Mouse (Mus musculus) frontal cortex, postnatal 14 days (tissue): ENCODE data around the gene Map1lc3a.

Source experiments
- DNase-seq, 2 experiments: peaks; one replicate each; pipeline ENCODE4 v3.0.0; 2022; ENCODE audit warnings: low spot score in 2 of 2

Map1lc3a gene

DNA sequence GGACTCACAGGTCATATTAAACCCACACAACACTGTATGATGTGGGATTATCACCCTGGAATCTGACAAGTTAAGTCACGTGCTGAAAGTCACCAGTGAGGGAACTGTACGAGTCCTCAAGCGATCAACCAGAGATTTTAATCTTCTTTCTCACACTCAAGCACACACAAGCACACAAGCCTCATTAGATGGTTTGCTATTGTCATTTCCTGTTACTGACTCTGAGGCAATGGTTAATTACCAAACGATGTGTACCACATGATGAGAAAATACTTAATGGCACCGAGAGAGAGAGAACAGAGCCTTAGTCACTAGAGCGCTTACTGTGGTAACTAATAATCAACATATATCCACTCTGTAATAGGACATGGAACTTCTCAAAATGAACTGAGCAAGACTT, 9.6 kb downstream of the Map1lc3a start:
- DNase-seq: no peak

DNA sequence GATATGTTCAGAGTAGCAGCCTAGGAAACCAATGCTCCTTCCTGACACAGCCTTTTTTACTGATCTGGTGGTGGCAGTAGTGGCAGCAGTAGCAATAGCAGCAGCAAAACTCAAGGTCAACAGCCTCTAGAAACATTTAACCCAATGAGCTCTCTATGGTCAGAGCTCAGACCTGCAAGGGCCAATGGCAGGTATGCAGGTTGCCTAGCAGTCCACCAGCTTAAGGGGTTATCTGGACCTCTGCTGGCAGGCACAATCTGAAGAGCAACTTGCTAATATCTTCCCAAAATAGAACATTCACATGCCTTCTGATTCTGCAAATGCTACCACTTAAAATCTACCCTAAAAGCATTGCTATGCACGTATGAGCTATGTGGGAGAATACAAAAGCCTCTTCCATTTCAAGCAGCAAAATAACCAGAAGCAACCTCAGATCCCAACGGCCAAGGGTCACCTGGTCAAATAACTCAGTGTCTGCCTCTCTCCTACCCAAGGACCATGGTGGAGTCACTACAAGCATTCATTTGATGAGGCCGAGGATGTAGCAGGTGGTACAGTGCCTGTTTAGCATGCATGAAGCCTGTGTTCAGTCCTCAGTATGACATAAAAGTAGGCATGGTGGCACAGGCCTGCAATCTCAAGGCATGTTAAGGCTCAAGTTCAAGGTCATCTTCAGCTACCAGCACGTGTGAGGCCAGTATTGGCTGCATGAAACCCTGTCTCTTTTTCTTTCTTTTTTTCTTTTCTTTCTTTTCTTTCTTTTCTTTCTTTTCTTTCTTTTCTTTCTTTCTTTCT, 11.6 kb downstream of the Map1lc3a start:
- DNase-seq: no peak

GRCm38 (mm10) chr2:155290066-155290465, 14.0 kb downstream of the Map1lc3a start:
- DNase-seq: no peak

- no peak for DNase-seq
Observed at GRCm38 (mm10) chr2:155293382-155293781, 17.3 kb downstream of the Map1lc3a start.

GRCm38 (mm10) chr2:155293946-155294345, 17.8 kb downstream of the Map1lc3a start:
- no peak for DNase-seq

DNA sequence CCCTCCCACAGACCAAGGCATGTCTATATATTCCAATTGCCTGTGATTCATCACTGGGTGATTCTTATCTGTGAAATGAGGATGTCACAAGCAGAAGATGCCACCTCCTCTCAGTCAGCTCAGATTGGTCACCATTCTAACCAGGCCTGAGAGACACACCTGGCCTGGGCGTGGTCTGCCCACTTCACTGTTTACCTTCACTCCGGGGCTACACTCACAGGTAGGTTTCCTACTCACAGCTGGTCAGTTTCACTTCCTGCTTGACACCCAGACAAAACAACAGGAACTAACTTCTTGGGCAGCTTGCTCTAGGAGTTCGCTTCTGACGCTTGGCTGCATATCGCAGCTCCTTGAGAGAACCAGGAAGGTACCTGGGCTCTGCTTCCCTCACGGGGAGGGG, 19.4 kb downstream of the Map1lc3a start:
- DNase-seq: no peak

DNA sequence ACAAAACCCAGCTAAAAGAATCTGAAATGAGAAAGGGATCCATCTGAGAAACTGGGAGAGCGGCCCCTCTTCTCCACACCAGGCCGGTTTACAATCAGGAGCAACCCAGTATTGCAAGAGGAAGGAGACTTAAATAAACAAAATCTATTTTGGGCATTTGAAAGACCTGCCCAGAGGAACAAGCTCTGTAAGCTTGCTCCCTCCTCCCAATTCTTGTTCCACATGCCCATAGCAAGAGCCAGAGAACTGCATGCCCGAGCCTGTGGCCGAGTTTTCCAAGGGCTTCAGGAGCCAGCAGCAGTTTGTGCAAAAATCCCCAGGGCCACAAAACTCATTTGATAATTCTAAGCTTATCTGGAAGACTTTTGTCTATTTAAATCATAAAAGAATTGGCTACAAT, 23.5 kb downstream of the Map1lc3a start:
- DNase-seq: no peak

GRCm38 (mm10) chr2:155308936-155309592, 33.0 kb downstream of the Map1lc3a start:
- DNase-seq: no peak

DNA sequence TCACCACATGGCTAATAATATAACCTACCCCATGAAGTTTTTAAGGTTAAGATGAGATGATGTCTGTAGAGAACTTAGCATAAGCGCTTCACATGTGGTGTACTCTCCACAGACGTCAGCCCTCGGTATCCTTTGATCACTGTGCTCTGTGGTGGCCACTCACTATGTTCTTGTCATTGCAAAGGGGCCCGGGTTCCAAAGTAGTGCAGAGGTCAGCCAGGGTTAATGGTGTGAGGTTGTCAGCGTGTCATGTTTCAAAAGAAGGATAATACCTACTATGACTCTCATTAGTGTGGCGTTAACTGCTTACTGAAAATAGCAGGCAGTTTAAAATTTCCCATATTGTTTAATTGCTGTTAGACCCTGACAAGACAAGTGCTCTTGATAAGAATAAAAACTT, 37.6 kb downstream of the Map1lc3a start:
- DNase-seq: no peak

DNA sequence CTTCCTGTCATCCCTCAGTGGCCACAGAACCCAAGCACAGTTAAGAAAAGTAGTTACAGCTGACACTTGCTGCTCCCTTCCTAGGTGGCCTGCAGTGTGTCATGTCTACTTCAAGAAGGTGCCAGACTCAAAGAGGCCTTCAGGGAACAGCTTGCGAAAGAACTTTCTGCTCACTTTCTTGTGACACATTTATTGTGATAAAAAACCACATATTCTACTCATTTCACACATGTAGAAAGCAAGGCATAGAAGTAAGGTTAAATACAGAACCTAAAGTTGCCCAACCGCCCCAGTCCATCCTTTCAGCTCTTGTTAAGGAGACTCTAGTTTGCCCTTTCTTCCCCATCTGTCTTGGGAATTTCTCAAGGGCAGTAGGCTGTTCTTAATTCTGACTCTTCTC, 42.5 kb downstream of the Map1lc3a start:
- no peak for DNase-seq

- no peak for DNase-seq
Observed at GRCm38 (mm10) chr2:155320596-155320995, 44.5 kb downstream of the Map1lc3a start.

- no peak for DNase-seq
Observed at GRCm38 (mm10) chr2:155326001-155326400, 49.9 kb downstream of the Map1lc3a start.
